Mouse (Mus musculus) liver, embryonic 14.5 days (tissue): ENCODE measurements around the gene St5. TPM values are rescaled to one million over a fixed set of nuclear protein-coding genes. Genes with fewer than 3 reads are reported as not detected.

Source experiments
- ATAC-seq: fragments of 200-750 bp; cut with Nextera tagmentation; 2 replicates; pipeline ENCODE4 v1.8.0; 2017; ENCODE audit warnings: moderate number of reproducible peaks, mild to moderate bottlenecking, moderate library complexity; ENCODE audit not compliant: insufficient read depth
- DNase-seq, 3 experiments: peaks; one replicate each; pipeline ENCODE4 v3.0.0-alpha.2; 2012 to 2013; ENCODE audit warnings: low read depth in 3 of 3, low spot score in 3 of 3
- H3K27ac ChIP-seq: fragments of 300-500 bp; sonication (generic); 2 replicates; pipeline ENCODE4 v1.5.1; 2014; ENCODE audit warnings: moderate library complexity, mild to moderate bottlenecking, control low read depth, inconsistent platforms
- H3K27me3 ChIP-seq: fragments of 300-500 bp; sonication (generic); 2 replicates; pipeline ENCODE4 v1.6.1; 2014; ENCODE audit warnings: mild to moderate bottlenecking, low read length, moderate library complexity; ENCODE audit not compliant: control insufficient read depth, insufficient read depth
- H3K36me3 ChIP-seq: fragments of 300-500 bp; sonication (generic); replicated peaks from 2 replicates; pipeline ENCODE4 v1.6.1; 2014; ENCODE audit warnings: low read depth; ENCODE audit not compliant: control insufficient read depth, insufficient read depth
- H3K4me1 ChIP-seq, 2 experiments: fragments of 200-500 bp in 1 of 2; fragments of 300-500 bp in 1 of 2; sonication (generic) in 1 of 2; replicated peaks; 2 replicates each; pipeline ENCODE4 v1.6.1; 2012 to 2014; ENCODE audit warnings: antibody characterized with exemption in 1 of 2, inconsistent platforms in 1 of 2, low read length in 1 of 2; ENCODE audit not compliant: control insufficient read depth in 2 of 2, insufficient read depth in 2 of 2
- H3K4me2 ChIP-seq: fragments of 300-500 bp; sonication (generic); 2 replicates; pipeline ENCODE4 v1.6.1; 2014; ENCODE audit warnings: low read depth, mild to moderate bottlenecking, control low read depth, moderate library complexity
- H3K4me3 ChIP-seq, 2 experiments: fragments of 200-500 bp in 1 of 2; fragments of 300-500 bp in 1 of 2; sonication (generic) in 1 of 2; 2 replicates each; pipeline ENCODE4 v1.5.1; 2012 to 2014; ENCODE audit warnings: low read depth in 2 of 2, low read length in 2 of 2, mild to moderate bottlenecking in 2 of 2, control low read depth in 1 of 2, inconsistent platforms in 1 of 2, moderate library complexity in 1 of 2; ENCODE audit not compliant: insufficient read depth in 1 of 2
- H3K9ac ChIP-seq: fragments of 300-500 bp; sonication (generic); replicated peaks from 2 replicates; pipeline ENCODE4 v1.6.1; 2014; ENCODE audit warnings: mild to moderate bottlenecking, control low read depth, moderate library complexity
- H3K9me3 ChIP-seq: fragments of 300-500 bp; sonication (generic); 2 replicates; pipeline ENCODE4 v1.6.1; 2016; ENCODE audit warnings: low read length, mixed read lengths; ENCODE audit not compliant: control insufficient read depth
- CTCF ChIP-seq: IDR thresholded peaks from 2 replicates; pipeline ENCODE4 v1.5.1; 2016; ENCODE audit warnings: antibody characterized with exemption, low read depth, control low read depth
- EP300 ChIP-seq: IDR thresholded peaks from 2 replicates; pipeline ENCODE4 v1.6.1; 2016; ENCODE audit warnings: antibody characterized with exemption, low read depth
- WGBS: fragments of 180-500 bp; shearing (Covaris S2); extraction: QIAGEN DNeasy Blood & Tissue Kit; methylation state at CpG from one replicate; pipeline ENCODE4 v1.1.7; 2014; ENCODE audit not compliant: insufficient replicate concordance; 5-methylcytosine and 5-hydroxymethylcytosine counted together
- polyA plus RNA-seq, 2 experiments: library from polyadenylated mRNA; depleted of rRNA in 1 of 2; stranded (reverse) in 1 of 2; unstranded in 1 of 2; fragments of >200 nt; fragmentation: Nextera tagmentation in 1 of 2; extraction: Ambion mirVana in 1 of 2; gene quantifications; 2 replicates each; pipeline versions ENCODE4 v1.2.1 to v1.2.3; 2012 to 2014

Gene St5
- polyA plus RNA-seq, 2 experiments: 13.8 to 14.0 TPM

DNA sequence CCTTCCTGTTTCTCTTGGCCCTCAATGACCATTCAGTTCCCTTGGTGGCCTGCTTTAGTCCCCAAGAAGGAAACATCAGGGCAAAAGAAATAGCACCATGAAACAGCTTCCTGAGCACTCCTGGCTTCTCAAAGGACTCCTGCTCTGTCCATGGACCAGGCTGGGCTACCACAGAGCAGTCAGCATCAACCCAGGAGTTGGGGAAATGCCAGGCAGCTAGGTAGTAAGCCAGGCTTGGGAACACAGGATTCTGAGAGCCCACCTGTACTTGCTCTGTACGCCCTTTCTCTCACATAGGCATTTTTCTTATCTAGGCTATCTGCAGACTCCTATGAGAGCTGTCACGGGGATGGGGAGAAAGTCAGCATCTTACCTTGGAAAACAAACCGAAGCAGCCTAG lies 168.5 kb downstream of the St5 start:
- H3K4me2 ChIP-seq: no peak overlapping the region
- no peak overlapping the region for H3K27ac ChIP-seq
- H3K36me3 ChIP-seq: peaks cover 4% of the 10 kb centered on the region
- ATAC-seq (no peak), DNase-seq (no peak)
- H3K9me3 ChIP-seq: no peaks in the 10 kb centered on the region
- WGBS: 75% methylated on average over 3 of the region's 3 CpGs
- no peaks in the 10 kb centered on the region for H3K4me1 ChIP-seq
- H3K4me3 ChIP-seq: no peak overlapping the region
- TF ChIP-seq CTCF: no peak
- no peak for TF ChIP-seq EP300
- H3K9ac ChIP-seq: no peak overlapping the region
- H3K27me3 ChIP-seq: no peaks in the 10 kb centered on the region

DNA sequence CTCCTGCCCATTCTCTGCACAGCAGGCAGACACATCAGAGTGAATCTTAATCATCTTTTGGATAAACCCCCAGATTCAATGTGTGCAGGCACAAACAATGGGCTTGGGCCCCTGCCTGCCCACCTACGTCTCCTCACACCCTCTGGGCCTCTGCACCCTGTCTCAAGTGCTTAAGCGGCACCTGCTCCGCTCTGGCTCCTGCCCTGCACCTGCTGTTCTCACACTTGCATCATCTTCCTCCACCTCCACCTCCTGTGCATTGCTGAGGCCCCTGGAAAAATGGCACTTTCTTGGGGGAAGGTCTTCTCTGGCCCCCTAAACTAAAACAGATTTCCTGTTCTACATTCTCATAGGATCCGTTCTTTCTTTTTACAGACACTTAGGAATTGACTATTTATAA lies 169.5 kb downstream of the St5 start:
- Histone ChIP-seq H3K4me3 (no peak overlapping the region), H3K9ac (no peak overlapping the region), H3K27me3 (no peaks in the 10 kb centered on the region), H3K27ac (no peak overlapping the region), H3K4me1 (no peaks in the 10 kb centered on the region), H3K4me2 (no peak overlapping the region), H3K36me3 (peaks cover 4% of the 10 kb centered on the region), H3K9me3 (no peaks in the 10 kb centered on the region)
- 78% methylated on average over 4 of the region's 4 CpGs for WGBS
- TF ChIP-seq EP300 (no peak), CTCF (no peak)
- DNase-seq: no peak
- ATAC-seq: no peak

DNA sequence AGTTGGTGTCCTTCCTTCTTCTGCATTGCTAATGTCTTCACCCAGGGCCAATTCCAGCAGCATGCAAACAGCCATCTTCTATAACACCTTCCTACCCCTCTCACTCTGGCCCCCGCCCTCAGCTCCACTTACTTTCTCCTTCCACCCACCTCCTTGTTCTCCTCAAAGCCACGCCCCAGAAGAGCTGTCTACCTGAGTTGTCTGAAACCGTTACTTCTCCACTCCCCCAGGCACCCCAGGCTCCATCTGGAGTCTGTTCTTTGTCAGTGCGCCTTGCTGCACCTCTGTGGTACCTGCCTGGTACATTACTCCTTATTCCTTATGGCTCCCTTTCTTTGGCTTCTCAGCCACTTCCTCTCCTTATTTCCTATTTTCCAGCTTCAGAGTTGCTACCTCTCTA lies 170.3 kb downstream of the St5 start:
- H3K9me3 ChIP-seq: no peaks in the 10 kb centered on the region

DNA sequence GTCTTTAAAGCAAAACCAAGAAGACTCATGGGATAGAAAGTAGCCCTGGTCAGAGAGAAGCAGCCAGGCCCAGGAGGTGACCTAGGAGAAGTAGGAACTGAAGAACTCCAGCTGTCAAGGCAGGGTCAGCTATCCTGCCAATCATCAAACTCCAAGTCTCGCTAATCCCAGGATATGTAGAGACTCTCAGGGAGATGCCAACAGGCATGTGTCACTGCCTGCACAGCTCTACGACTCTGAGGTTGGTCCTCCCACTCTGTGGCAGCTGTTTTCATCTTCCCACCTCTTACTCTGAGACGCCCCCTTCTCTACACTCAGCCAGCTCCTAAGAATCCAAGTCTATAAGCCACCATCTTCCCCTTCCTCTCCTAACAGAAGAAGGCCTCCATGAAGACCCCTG lies 170.7 kb downstream of the St5 start:
- DNase-seq: no peak
- no peaks in the 10 kb centered on the region for H3K9me3 ChIP-seq
- no peak overlapping the region for H3K9ac ChIP-seq
- peaks cover 4% of the 10 kb centered on the region for H3K36me3 ChIP-seq
- no peak for ATAC-seq
- H3K4me1 ChIP-seq: no peaks in the 10 kb centered on the region
- 68% methylated on average over 3 of the region's 3 CpGs for WGBS
- H3K4me3 ChIP-seq: no peak overlapping the region
- H3K27me3 ChIP-seq: no peaks in the 10 kb centered on the region
- no peak overlapping the region for H3K4me2 ChIP-seq
- TF ChIP-seq EP300 (no peak), CTCF (no peak)
- no peak overlapping the region for H3K27ac ChIP-seq

More for the DNA sequence above, 170.3 kb downstream of the St5 start:
- DNase-seq (no peak), ATAC-seq (no peak)
- WGBS: 61% methylated on average over 4 of the region's 4 CpGs
- Histone ChIP-seq H3K27ac (no peak overlapping the region), H3K4me2 (no peak overlapping the region), H3K4me1 (no peaks in the 10 kb centered on the region), H3K9ac (no peak overlapping the region), H3K36me3 (peaks cover 4% of the 10 kb centered on the region), H3K27me3 (no peaks in the 10 kb centered on the region), H3K4me3 (no peak overlapping the region)
- TF ChIP-seq EP300 (no peak), CTCF (peak; percentile 14; the same call in 1 of the 2 replicates)

DNA sequence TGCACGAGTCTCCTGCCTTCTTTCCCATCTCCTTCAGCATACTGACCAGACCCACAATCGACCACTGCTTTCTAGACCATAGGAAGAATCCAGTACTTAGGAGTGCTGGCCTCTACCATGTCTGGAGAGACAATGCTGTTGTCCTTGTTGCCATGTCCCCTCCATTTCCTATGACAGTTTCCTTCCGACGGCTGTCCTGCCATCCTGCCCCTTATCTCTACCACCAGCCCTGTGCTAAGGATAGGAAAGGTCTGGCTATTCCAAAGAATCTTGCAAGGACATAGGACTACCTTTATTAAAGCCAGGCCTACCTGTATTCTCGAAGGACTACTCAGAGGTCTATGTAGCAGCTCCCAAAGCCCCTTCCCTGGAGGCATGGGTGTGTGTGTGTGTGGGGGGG lies 171.9 kb downstream of the St5 start:
- H3K36me3 ChIP-seq: peaks cover 4% of the 10 kb centered on the region
- no peaks in the 10 kb centered on the region for H3K27me3 ChIP-seq
- H3K9ac ChIP-seq: no peak overlapping the region
- H3K27ac ChIP-seq: no peak overlapping the region
- DNase-seq (no peak), ATAC-seq (no peak; the same call in 1 of the 2 replicates)
- no peak overlapping the region for H3K4me2 ChIP-seq
- 21% methylated on average over 5 of the region's 5 CpGs for WGBS
- no peaks in the 10 kb centered on the region for H3K9me3 ChIP-seq
- no peak overlapping the region for H3K4me3 ChIP-seq
- H3K4me1 ChIP-seq: no peaks in the 10 kb centered on the region
- TF ChIP-seq EP300: no peak
- TF ChIP-seq CTCF: no peak

DNA sequence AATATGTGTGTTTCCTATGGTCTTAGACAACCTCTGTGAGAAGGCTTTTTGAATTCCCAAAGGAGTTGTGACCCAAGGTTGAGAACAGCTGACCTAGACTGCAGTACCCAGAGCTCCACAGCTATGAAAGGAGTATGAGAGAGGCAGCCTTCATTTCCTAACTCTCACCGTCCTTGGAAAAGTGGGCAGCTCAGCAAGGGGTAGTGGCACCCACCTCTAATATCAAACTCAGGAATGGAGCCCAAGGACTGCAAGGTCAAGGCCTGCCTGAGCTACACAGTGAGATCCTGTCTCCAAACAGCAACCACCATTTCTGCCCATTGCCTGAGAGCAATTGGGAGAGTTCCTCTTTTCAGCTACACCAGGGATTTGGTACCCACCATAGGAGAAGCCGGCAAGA lies 173.7 kb downstream of the St5 start:
- Histone ChIP-seq H3K4me2 (no peak overlapping the region), H3K9me3 (no peaks in the 10 kb centered on the region), H3K4me3 (no peak overlapping the region), H3K36me3 (peaks cover 15% of the 10 kb centered on the region), H3K27me3 (no peaks in the 10 kb centered on the region), H3K4me1 (no peaks in the 10 kb centered on the region), H3K9ac (no peak overlapping the region), H3K27ac (no peak overlapping the region)
- WGBS: 48% methylated on average over 2 of the region's 2 CpGs
- TF ChIP-seq CTCF: no peak
- DNase-seq: no peak
- ATAC-seq: no peak
